Mouse (Mus musculus) bone marrow, adult 2 months (tissue): ENCODE data around the gene Wdr76. TPM values are rescaled to one million over a fixed set of nuclear protein-coding genes. Genes with fewer than 3 reads are reported as not detected.

ENCODE experiments used
- H3K27ac ChIP-seq: fragments of 200-500 bp; 2 replicates; pipeline ENCODE4 v1.5.1; 2012; ENCODE audit warnings: low read depth, mild to moderate bottlenecking, control low read depth, inconsistent platforms, low read length; ENCODE audit not compliant: control insufficient read depth, poor library complexity, insufficient read depth
- H3K4me1 ChIP-seq: fragments of 200-500 bp; 2 replicates; pipeline ENCODE4 v1.6.1; 2011; ENCODE audit warnings: low read length; ENCODE audit not compliant: control insufficient read depth, insufficient read depth
- H3K4me3 ChIP-seq: fragments of 200-500 bp; replicated peaks from 2 replicates; pipeline ENCODE3; 2011; ENCODE audit warnings: mild to moderate bottlenecking, low read depth, low read length, control low read depth; ENCODE audit not compliant: control insufficient read depth
- CTCF ChIP-seq: fragments of 200-500 bp; IDR thresholded peaks from 2 replicates; pipeline ENCODE4 v1.5.1; 2011; ENCODE audit warnings: low read length, control low read depth; ENCODE audit not compliant: control insufficient read depth, insufficient read depth
- POLR2A ChIP-seq: fragments of 200-500 bp; IDR thresholded peaks from 2 replicates; pipeline ENCODE4 v1.6.1; 2011; ENCODE audit warnings: low read depth, mild to moderate bottlenecking, control low read depth, low read length, borderline replicate concordance; ENCODE audit not compliant: control insufficient read depth
- WGBS: fragments of 180-500 bp; shearing (Covaris S2); methylation state at CpG from one replicate; pipeline ENCODE4 v1.1.7; 2018; 5-methylcytosine and 5-hydroxymethylcytosine counted together
- polyA plus RNA-seq: library from polyadenylated mRNA; stranded (reverse); fragments of >200 nt; gene quantifications from 2 replicates; pipeline ENCODE4 v1.2.4, GENCODE M21; 2011; ENCODE audit warnings: low replicate concordance; ENCODE audit not compliant: missing spikeins, insufficient read depth, insufficient read length

The Wdr76 gene
- polyA plus RNA-seq, 1 experiment: 15.0 TPM

- Histone ChIP-seq H3K27ac (no peak overlapping the region), H3K4me3 (no peak overlapping the region), H3K4me1 (no peaks in the 10 kb centered on the region)
- WGBS: 20% methylated on average over 12 of the region's 12 CpGs
- TF ChIP-seq POLR2A (no peak), CTCF (no peak)
Measured at GRCm38 (mm10) chr2:121587523-121588308, 81.2 kb downstream of the Wdr76 start.

- Histone ChIP-seq H3K27ac (no peak overlapping the region), H3K4me3 (no peak overlapping the region), H3K4me1 (no peaks in the 10 kb centered on the region)
- WGBS: 69% methylated on average over 4 of the region's 4 CpGs
- TF ChIP-seq POLR2A (no peak), CTCF (no peak)
Measured at GRCm38 (mm10) chr2:121588309-121588694, 81.8 kb downstream of the Wdr76 start.

GRCm38 (mm10) chr2:121594131-121594530 is 87.6 kb downstream of the Wdr76 start:
- WGBS: 46% methylated on average over 3 of the region's 3 CpGs
- Histone ChIP-seq H3K4me1 (no peaks in the 10 kb centered on the region), H3K4me3 (no peak overlapping the region), H3K27ac (no peak overlapping the region)
- no peak for TF ChIP-seq POLR2A
- TF ChIP-seq CTCF: no peak

Other genes with a start within 250 kb of the Wdr76 start
- gene Trp53bp1, start 235.3 kb upstream of the Wdr76 start, polyA plus RNA-seq: 14.8 and 20.1 TPM in 2 replicates
- 0.55 and 0.59 TPM in 2 replicates for gene Map1a, start 217.1 kb upstream of the Wdr76 start, polyA plus RNA-seq
- 4.3 and 16.7 TPM in 2 replicates for gene Ppip5k1, start 151.3 kb upstream of the Wdr76 start, polyA plus RNA-seq
- gene Ckmt1, start 149.0 kb upstream of the Wdr76 start, polyA plus RNA-seq: 4.2 TPM in 1 of 2 replicates, not detected in the other
- not detected in 2 replicates for gene Strc, start 119.6 kb upstream of the Wdr76 start, polyA plus RNA-seq
- 113 and 230 TPM in 2 replicates for gene Pdia3, start 92.9 kb upstream of the Wdr76 start, polyA plus RNA-seq
- 0.70 and 0.87 TPM in 2 replicates for gene Catsper2, start 92.9 kb upstream of the Wdr76 start, polyA plus RNA-seq
- gene Ell3, start 62.4 kb upstream of the Wdr76 start, polyA plus RNA-seq: 9.1 TPM in 1 of 2 replicates, not detected in the other
- gene Serf2, start 57.5 kb upstream of the Wdr76 start, polyA plus RNA-seq: 261 and 476 TPM in 2 replicates
- gene Hypk, start 53.4 kb upstream of the Wdr76 start, polyA plus RNA-seq: 64.6 and 70.0 TPM in 2 replicates
- gene Serinc4, start 49.9 kb upstream of the Wdr76 start, polyA plus RNA-seq: 0.66 TPM in 1 of 2 replicates, not detected in the other
- gene Mfap1b, start 32.7 kb upstream of the Wdr76 start, polyA plus RNA-seq: 12.4 and 22.0 TPM in 2 replicates
- gene Mfap1a, start 58 bp upstream of the Wdr76 start, polyA plus RNA-seq: 15.5 and 23.0 TPM in 2 replicates